Mouse (Mus musculus) G1E-ER4 (cell line): ENCODE measurements around the gene Rai14. TPM values are rescaled to one million over a fixed set of nuclear protein-coding genes. Genes with fewer than 3 reads are reported as not detected.

Experiments
- GATA1 ChIP-seq: IDR thresholded peaks from one replicate; pipeline ENCODE4 v1.8.0; 2012; ENCODE audit warnings: low read length, inconsistent platforms
- polyA plus RNA-seq: library from polyadenylated mRNA; stranded (reverse); fragments of >175 nt; gene quantifications from 2 replicates; pipeline ENCODE4 v1.2.3, GENCODE M21; 2012

Gene Rai14
- polyA plus RNA-seq, 1 experiment: not detected

- TF ChIP-seq GATA1: no peak
Measured at GRCm38 (mm10) chr15:10683687-10684203, 30.7 kb downstream of the Rai14 start.

GRCm38 (mm10) chr15:10680514-10680913, 33.9 kb downstream of the Rai14 start:
- no peak for TF ChIP-seq GATA1

GRCm38 (mm10) chr15:10679571-10679970, 34.9 kb downstream of the Rai14 start:
- no peak for TF ChIP-seq GATA1

- TF ChIP-seq GATA1: no peak
Measured at GRCm38 (mm10) chr15:10675801-10676200, 38.6 kb downstream of the Rai14 start.

GRCm38 (mm10) chr15:10672880-10673279, 41.5 kb downstream of the Rai14 start:
- TF ChIP-seq GATA1: no peak

- TF ChIP-seq GATA1: no peak
Measured at GRCm38 (mm10) chr15:10671868-10672267, 42.6 kb downstream of the Rai14 start.

GRCm38 (mm10) chr15:10670107-10670506, 44.3 kb downstream of the Rai14 start:
- TF ChIP-seq GATA1: no peak

- no peak for TF ChIP-seq GATA1
Measured at GRCm38 (mm10) chr15:10668120-10668900, 46.1 kb downstream of the Rai14 start.

- TF ChIP-seq GATA1: no peak
Measured at GRCm38 (mm10) chr15:10665816-10666215, 48.6 kb downstream of the Rai14 start.

- TF ChIP-seq GATA1: no peak
Measured at GRCm38 (mm10) chr15:10664529-10664898, 49.9 kb downstream of the Rai14 start.

- TF ChIP-seq GATA1: no peak
Measured at GRCm38 (mm10) chr15:10663793-10664528, 50.5 kb downstream of the Rai14 start.

GRCm38 (mm10) chr15:10661961-10662606, 52.3 kb downstream of the Rai14 start:
- TF ChIP-seq GATA1: no peak

- TF ChIP-seq GATA1: no peak
Measured at GRCm38 (mm10) chr15:10658803-10659202, 55.6 kb downstream of the Rai14 start.

GRCm38 (mm10) chr15:10656146-10656545, 58.3 kb downstream of the Rai14 start:
- TF ChIP-seq GATA1: no peak

- TF ChIP-seq GATA1: no peak
Measured at GRCm38 (mm10) chr15:10655151-10655905, 59.1 kb downstream of the Rai14 start.

- no peak for TF ChIP-seq GATA1
Measured at GRCm38 (mm10) chr15:10654696-10655095, 59.7 kb downstream of the Rai14 start.
